Mouse (Mus musculus): ENCODE results near the gene Shb. TPM values are rescaled to one million over a fixed set of nuclear protein-coding genes. Genes with fewer than 3 reads are reported as not detected.

Gene Shb
- polyA plus RNA-seq, 1 experiment from 2014 or later: 11.1 TPM

- Histone ChIP-seq H3K27ac (ENCODE audit: low read depth, low read length) (no peak overlapping the region; the same call in 1 of the 2 replicates), H3K9ac (ENCODE audit: low read depth, low read length) (no peak overlapping the region), H3K4me3 (ENCODE audit: low read depth, low read length) (no peak overlapping the region), H3K9me3 (replicated peaks; ENCODE audit: control insufficient read depth, low read length) (no peaks in the 10 kb centered on the region), H3K4me1 (ENCODE audit: control insufficient read depth, insufficient read depth, low read length) (peaks cover 91% of the 10 kb centered on the region), H3K4me2 (no peak overlapping the region), H3K27me3 (ENCODE audit: control insufficient read depth, insufficient read depth, low read length) (no peaks in the 10 kb centered on the region), H3K36me3 (ENCODE audit: control insufficient read depth, insufficient read depth, low read length) (no peaks in the 10 kb centered on the region)
- WGBS (ENCODE audit: insufficient replicate concordance): 60% methylated on average over 3 of the region's 3 CpGs
- no peak for ATAC-seq (replicated peaks; ENCODE audit: insufficient number of reproducible peaks, low FRiP score, low TSS enrichment)
These were observed 51.7 kb downstream of the Shb start for GRCm38 (mm10) chr4:45480595-45480994.

- Histone ChIP-seq H3K9me3 (replicated peaks; ENCODE audit: control insufficient read depth, low read length) (no peaks in the 10 kb centered on the region), H3K27me3 (ENCODE audit: control insufficient read depth, insufficient read depth, low read length) (no peaks in the 10 kb centered on the region), H3K4me1 (ENCODE audit: control insufficient read depth, insufficient read depth, low read length) (peaks cover 91% of the 10 kb centered on the region), H3K4me3 (ENCODE audit: low read depth, low read length) (no peak overlapping the region), H3K36me3 (ENCODE audit: control insufficient read depth, insufficient read depth, low read length) (no peaks in the 10 kb centered on the region), H3K27ac (ENCODE audit: low read depth, low read length) (peak overlapping the region; percentile 91), H3K4me2 (no peak overlapping the region), H3K9ac (ENCODE audit: low read depth, low read length) (0 out of 2 replicates have a peak overlapping the region, but pooled peaks have one; percentile 34)
- WGBS (ENCODE audit: insufficient replicate concordance): 67% methylated on average over 10 of the region's 10 CpGs
- no peak for ATAC-seq (replicated peaks; ENCODE audit: insufficient number of reproducible peaks, low FRiP score, low TSS enrichment)
These were observed 52.8 kb downstream of the Shb start for GRCm38 (mm10) chr4:45479433-45479832.

GRCm38 (mm10) chr4:45478178-45478577 is 54.1 kb downstream of the Shb start:
- Histone ChIP-seq H3K4me3 (ENCODE audit: low read depth, low read length) (no peak overlapping the region), H3K9me3 (replicated peaks; ENCODE audit: control insufficient read depth, low read length) (no peaks in the 10 kb centered on the region), H3K4me1 (ENCODE audit: control insufficient read depth, insufficient read depth, low read length) (peaks cover 91% of the 10 kb centered on the region), H3K4me2 (no peak overlapping the region), H3K9ac (ENCODE audit: low read depth, low read length) (no peak overlapping the region), H3K36me3 (ENCODE audit: control insufficient read depth, insufficient read depth, low read length) (no peaks in the 10 kb centered on the region), H3K27me3 (ENCODE audit: control insufficient read depth, insufficient read depth, low read length) (no peaks in the 10 kb centered on the region), H3K27ac (ENCODE audit: low read depth, low read length) (peak overlapping the region; percentile 91)
- ATAC-seq (replicated peaks; ENCODE audit: insufficient number of reproducible peaks, low FRiP score, low TSS enrichment): no peak
- WGBS (ENCODE audit: insufficient replicate concordance): 55% methylated on average over 7 of the region's 7 CpGs

DNA sequence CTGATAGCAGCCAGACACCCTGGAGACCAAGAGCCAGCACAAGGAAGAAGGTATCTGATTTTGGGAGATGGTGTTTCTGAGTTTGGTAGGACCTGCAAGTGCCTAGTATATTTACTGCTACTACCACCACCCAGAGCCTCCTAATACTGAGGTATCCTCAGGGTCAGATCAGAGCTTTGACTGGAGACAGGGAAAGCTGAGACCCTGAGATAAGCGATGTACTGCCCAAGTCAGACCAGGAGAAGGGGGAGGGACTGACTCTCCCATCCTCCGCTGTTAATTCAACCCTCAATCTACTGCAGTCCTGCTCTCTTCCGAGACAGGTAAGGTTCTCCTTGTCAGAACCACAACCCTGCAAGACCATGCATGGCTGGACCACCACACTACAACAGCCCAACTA is 55.2 kb downstream of the Shb start:
- Histone ChIP-seq H3K27ac (ENCODE audit: low read depth, low read length) (peak overlapping the region; percentile 91), H3K4me1 (ENCODE audit: control insufficient read depth, insufficient read depth, low read length) (peaks cover 92% of the 10 kb centered on the region), H3K9ac (ENCODE audit: low read depth, low read length) (no peak overlapping the region), H3K27me3 (ENCODE audit: control insufficient read depth, insufficient read depth, low read length) (no peaks in the 10 kb centered on the region), H3K4me2 (peak overlapping the region; percentile 29), H3K36me3 (ENCODE audit: control insufficient read depth, insufficient read depth, low read length) (no peaks in the 10 kb centered on the region), H3K9me3 (replicated peaks; ENCODE audit: control insufficient read depth, low read length) (no peaks in the 10 kb centered on the region), H3K4me3 (ENCODE audit: low read depth, low read length) (no peak overlapping the region)
- WGBS (ENCODE audit: insufficient replicate concordance): 20% methylated on average over 3 of the region's 3 CpGs
- no peak for ATAC-seq (replicated peaks; ENCODE audit: insufficient number of reproducible peaks, low FRiP score, low TSS enrichment)

DNA sequence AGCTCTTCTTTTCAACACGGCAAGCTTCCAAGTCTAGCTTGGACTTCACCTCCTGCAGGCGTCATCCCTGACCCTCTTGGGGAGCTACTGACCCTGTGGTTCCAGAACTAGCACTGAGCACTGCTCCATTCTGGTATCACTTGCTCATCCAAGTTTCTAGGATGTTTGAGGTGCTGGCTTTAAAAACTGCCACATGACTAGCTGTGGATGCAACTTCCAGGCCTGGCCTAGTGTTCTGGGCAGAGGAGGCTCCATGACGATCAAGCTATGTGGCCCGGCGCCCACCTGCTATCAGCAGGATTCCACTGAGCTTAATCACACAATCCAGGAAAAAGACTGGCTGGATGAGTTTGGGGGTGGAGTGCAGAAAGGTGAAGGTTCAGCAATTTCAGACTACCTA is 57.4 kb downstream of the Shb start:
- Histone ChIP-seq H3K36me3 (ENCODE audit: control insufficient read depth, insufficient read depth, low read length) (peaks cover 4% of the 10 kb centered on the region; the same call in 1 of the 2 replicates), H3K27me3 (ENCODE audit: control insufficient read depth, insufficient read depth, low read length) (no peaks in the 10 kb centered on the region), H3K27ac (ENCODE audit: low read depth, low read length) (peak overlapping the region; percentile 91), H3K9ac (ENCODE audit: low read depth, low read length) (no peak overlapping the region), H3K4me1 (ENCODE audit: control insufficient read depth, insufficient read depth, low read length) (peaks cover 84% of the 10 kb centered on the region), H3K9me3 (replicated peaks; ENCODE audit: control insufficient read depth, low read length) (no peaks in the 10 kb centered on the region), H3K4me2 (0 out of 2 replicates have a peak overlapping the region, but pooled peaks have one; percentile 16), H3K4me3 (ENCODE audit: low read depth, low read length) (no peak overlapping the region)
- WGBS (ENCODE audit: insufficient replicate concordance): 42% methylated on average over 5 of the region's 5 CpGs
- no peak for ATAC-seq (replicated peaks; ENCODE audit: insufficient number of reproducible peaks, low FRiP score, low TSS enrichment)

DNA sequence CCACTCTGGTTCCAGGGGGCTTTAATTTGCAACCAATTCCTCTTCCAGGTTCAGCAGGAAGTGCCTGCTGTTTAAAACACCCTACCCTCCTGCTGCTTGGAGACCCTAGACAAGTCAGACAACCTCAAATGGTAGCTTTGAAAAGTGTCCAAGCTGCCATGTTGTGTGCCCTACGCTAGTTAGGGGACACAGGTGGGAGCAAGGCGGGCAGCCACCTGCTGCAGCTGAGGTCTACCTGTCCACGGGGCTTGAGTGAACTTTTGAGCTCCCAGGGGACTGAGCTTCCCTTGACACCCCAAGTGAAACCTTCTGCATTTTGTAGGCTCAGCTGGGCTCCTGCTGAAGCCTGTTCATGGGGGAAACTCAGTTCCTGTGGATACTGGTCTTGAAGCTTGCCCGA is 58.1 kb downstream of the Shb start:
- H3K4me1 ChIP-seq (ENCODE audit: control insufficient read depth, insufficient read depth, low read length): peaks cover 87% of the 10 kb centered on the region
- no peak overlapping the region for H3K9ac ChIP-seq (ENCODE audit: low read depth, low read length)
- ATAC-seq (replicated peaks; ENCODE audit: insufficient number of reproducible peaks, low FRiP score, low TSS enrichment): no peak
- peaks cover 4% of the 10 kb centered on the region; the same call in 1 of the 2 replicates for H3K36me3 ChIP-seq (ENCODE audit: control insufficient read depth, insufficient read depth, low read length)
- peak overlapping the region; percentile 91 for H3K27ac ChIP-seq (ENCODE audit: low read depth, low read length)
- H3K27me3 ChIP-seq (ENCODE audit: control insufficient read depth, insufficient read depth, low read length): no peaks in the 10 kb centered on the region
- no peak overlapping the region for H3K4me3 ChIP-seq (ENCODE audit: low read depth, low read length)
- 86% methylated on average over 4 of the region's 4 CpGs for WGBS (ENCODE audit: insufficient replicate concordance)
- no peaks in the 10 kb centered on the region for H3K9me3 ChIP-seq (replicated peaks; ENCODE audit: control insufficient read depth, low read length)
- no peak overlapping the region for H3K4me2 ChIP-seq

GRCm38 (mm10) chr4:45473129-45473528 is 59.1 kb downstream of the Shb start:
- no peaks in the 10 kb centered on the region for H3K9me3 ChIP-seq (replicated peaks; ENCODE audit: control insufficient read depth, low read length)
- 16% methylated on average over 11 of the region's 11 CpGs for WGBS (ENCODE audit: insufficient replicate concordance)
- H3K4me3 ChIP-seq (ENCODE audit: low read depth, low read length): no peak overlapping the region
- no peak overlapping the region for H3K9ac ChIP-seq (ENCODE audit: low read depth, low read length)
- H3K27ac ChIP-seq (ENCODE audit: low read depth, low read length): peak overlapping the region; percentile 91
- peak; percentile 47; the same call in 1 of the 2 replicates for ATAC-seq (replicated peaks; ENCODE audit: insufficient number of reproducible peaks, low FRiP score, low TSS enrichment)
- peaks cover 85% of the 10 kb centered on the region for H3K4me1 ChIP-seq (ENCODE audit: control insufficient read depth, insufficient read depth, low read length)
- H3K36me3 ChIP-seq (ENCODE audit: control insufficient read depth, insufficient read depth, low read length): peaks cover 4% of the 10 kb centered on the region; the same call in 1 of the 2 replicates
- no peaks in the 10 kb centered on the region for H3K27me3 ChIP-seq (ENCODE audit: control insufficient read depth, insufficient read depth, low read length)
- peak overlapping the region; percentile 31 for H3K4me2 ChIP-seq

DNA sequence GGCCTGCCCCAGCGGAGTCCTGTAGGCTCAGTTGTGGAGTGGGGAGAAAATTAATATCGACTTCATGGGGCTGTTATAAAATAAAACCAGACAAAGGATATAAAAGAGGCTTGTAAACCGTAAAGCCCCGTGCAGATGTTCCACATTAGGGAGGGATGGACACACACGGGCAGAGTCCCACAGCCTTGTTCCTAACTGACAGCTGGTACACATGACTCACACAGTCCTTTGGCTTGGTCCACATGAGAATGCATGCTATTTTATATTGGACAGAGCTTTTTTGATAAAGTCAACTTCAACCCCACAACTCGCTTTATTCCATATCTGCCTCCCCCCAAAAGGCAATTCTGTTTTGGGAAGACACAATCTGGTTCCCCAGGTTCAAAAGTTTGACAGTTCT is 59.6 kb downstream of the Shb start:
- Histone ChIP-seq H3K36me3 (ENCODE audit: control insufficient read depth, insufficient read depth, low read length) (peaks cover 6% of the 10 kb centered on the region; the same call in 1 of the 2 replicates), H3K27ac (ENCODE audit: low read depth, low read length) (peak overlapping the region; percentile 91), H3K4me2 (peak overlapping the region; percentile 1), H3K4me1 (ENCODE audit: control insufficient read depth, insufficient read depth, low read length) (peaks cover 84% of the 10 kb centered on the region), H3K27me3 (ENCODE audit: control insufficient read depth, insufficient read depth, low read length) (no peaks in the 10 kb centered on the region), H3K9me3 (replicated peaks; ENCODE audit: control insufficient read depth, low read length) (no peaks in the 10 kb centered on the region), H3K9ac (ENCODE audit: low read depth, low read length) (peak overlapping the region; percentile 13; the same call in 1 of the 2 replicates), H3K4me3 (ENCODE audit: low read depth, low read length) (no peak overlapping the region)
- 65% methylated on average over 6 of the region's 6 CpGs for WGBS (ENCODE audit: insufficient replicate concordance)
- ATAC-seq (replicated peaks; ENCODE audit: insufficient number of reproducible peaks, low FRiP score, low TSS enrichment): no peak
